Mouse (Mus musculus): ENCODE data around the gene Sae1. TPM values are rescaled to one million over a fixed set of nuclear protein-coding genes. Genes with fewer than 3 reads are reported as not detected.

The Sae1 gene
- polyA plus RNA-seq, 1 experiment from 2014 or later: 253 TPM

- Histone ChIP-seq H3K27ac (ENCODE audit: low read depth, low read length) (no peak overlapping the region), H3K4me3 (ENCODE audit: low read depth, low read length) (no peak overlapping the region), H3K9ac (ENCODE audit: low read length) (no peak overlapping the region), H3K9me3 (replicated peaks; ENCODE audit: control insufficient read depth, low read length) (no peaks in the 10 kb centered on the region), H3K4me2 (ENCODE audit: low read length) (no peak overlapping the region), H3K4me1 (ENCODE audit: control insufficient read depth, insufficient read depth, low read length) (no peaks in the 10 kb centered on the region), H3K27me3 (replicated peaks; ENCODE audit: control insufficient read depth, insufficient read depth, low read length) (no peaks in the 10 kb centered on the region), H3K36me3 (ENCODE audit: control insufficient read depth, insufficient read depth, low read length) (peaks cover 59% of the 10 kb centered on the region)
- WGBS: 87% methylated on average over 4 of the region's 4 CpGs
- DNase-seq (ENCODE audit: low spot score): no peak
- no peak for ATAC-seq
Observed at GRCm38 (mm10) chr7:16345297-16345696, 42.3 kb downstream of the Sae1 start.

- DNase-seq (ENCODE audit: low spot score) (no peak), ATAC-seq (no peak)
- Histone ChIP-seq H3K36me3 (ENCODE audit: control insufficient read depth, insufficient read depth, low read length) (peaks cover 57% of the 10 kb centered on the region), H3K4me3 (ENCODE audit: low read depth, low read length) (no peak overlapping the region), H3K27me3 (replicated peaks; ENCODE audit: control insufficient read depth, insufficient read depth, low read length) (no peaks in the 10 kb centered on the region), H3K4me2 (ENCODE audit: low read length) (no peak overlapping the region), H3K4me1 (ENCODE audit: control insufficient read depth, insufficient read depth, low read length) (no peaks in the 10 kb centered on the region), H3K9me3 (replicated peaks; ENCODE audit: control insufficient read depth, low read length) (no peaks in the 10 kb centered on the region), H3K9ac (ENCODE audit: low read length) (no peak overlapping the region), H3K27ac (ENCODE audit: low read depth, low read length) (no peak overlapping the region)
- WGBS: 87% methylated on average over 3 of the region's 3 CpGs
Observed at GRCm38 (mm10) chr7:16344598-16344997, 43.0 kb downstream of the Sae1 start.

GRCm38 (mm10) chr7:16337733-16338132 is 49.9 kb downstream of the Sae1 start:
- no peak for ATAC-seq
- H3K36me3 ChIP-seq (ENCODE audit: control insufficient read depth, insufficient read depth, low read length): peaks cover 73% of the 10 kb centered on the region
- 78% methylated on average over 2 of the region's 2 CpGs for WGBS

GRCm38 (mm10) chr7:16329146-16329545 is 58.5 kb downstream of the Sae1 start:
- WGBS: 89% methylated on average over 3 of the region's 3 CpGs
- no peak for DNase-seq (ENCODE audit: low spot score)
- no peak for ATAC-seq
- peaks cover 76% of the 10 kb centered on the region for H3K36me3 ChIP-seq (ENCODE audit: control insufficient read depth, insufficient read depth, low read length)
- H3K27me3 ChIP-seq (replicated peaks; ENCODE audit: control insufficient read depth, insufficient read depth, low read length): no peaks in the 10 kb centered on the region
- H3K4me2 ChIP-seq (ENCODE audit: low read length): no peak overlapping the region
- H3K4me3 ChIP-seq (ENCODE audit: low read depth, low read length): no peak overlapping the region
- no peaks in the 10 kb centered on the region for H3K4me1 ChIP-seq (ENCODE audit: control insufficient read depth, insufficient read depth, low read length)
- H3K9ac ChIP-seq (ENCODE audit: low read length): no peak overlapping the region
- H3K9me3 ChIP-seq (replicated peaks; ENCODE audit: control insufficient read depth, low read length): no peaks in the 10 kb centered on the region
- H3K27ac ChIP-seq (ENCODE audit: low read depth, low read length): no peak overlapping the region

More at GRCm38 (mm10) chr7:16337733-16338132, 49.9 kb downstream of the Sae1 start:
- no peak for DNase-seq (ENCODE audit: low spot score)
- H3K27me3 ChIP-seq (replicated peaks; ENCODE audit: control insufficient read depth, insufficient read depth, low read length): no peaks in the 10 kb centered on the region
- H3K9ac ChIP-seq (ENCODE audit: low read length): no peak overlapping the region
- no peak overlapping the region for H3K27ac ChIP-seq (ENCODE audit: low read depth, low read length)
- no peaks in the 10 kb centered on the region for H3K9me3 ChIP-seq (replicated peaks; ENCODE audit: control insufficient read depth, low read length)
- no peaks in the 10 kb centered on the region for H3K4me1 ChIP-seq (ENCODE audit: control insufficient read depth, insufficient read depth, low read length)
- H3K4me3 ChIP-seq (ENCODE audit: low read depth, low read length): no peak overlapping the region
- no peak overlapping the region for H3K4me2 ChIP-seq (ENCODE audit: low read length)

- 91% methylated on average over 2 of the region's 2 CpGs for WGBS
- no peak overlapping the region for H3K4me3 ChIP-seq (ENCODE audit: low read depth, low read length)
- H3K4me2 ChIP-seq (ENCODE audit: low read length): no peak overlapping the region
- no peak overlapping the region for H3K9ac ChIP-seq (ENCODE audit: low read length)
- H3K9me3 ChIP-seq (replicated peaks; ENCODE audit: control insufficient read depth, low read length): no peaks in the 10 kb centered on the region
- no peak overlapping the region for H3K27ac ChIP-seq (ENCODE audit: low read depth, low read length)
- ATAC-seq (no peak), DNase-seq (ENCODE audit: low spot score) (no peak)
- no peaks in the 10 kb centered on the region for H3K27me3 ChIP-seq (replicated peaks; ENCODE audit: control insufficient read depth, insufficient read depth, low read length)
- peaks cover 53% of the 10 kb centered on the region for H3K36me3 ChIP-seq (ENCODE audit: control insufficient read depth, insufficient read depth, low read length)
- no peaks in the 10 kb centered on the region for H3K4me1 ChIP-seq (ENCODE audit: control insufficient read depth, insufficient read depth, low read length)
Observed at GRCm38 (mm10) chr7:16326607-16326971, 61.0 kb downstream of the Sae1 start.

GRCm38 (mm10) chr7:16325920-16326606 is 61.5 kb downstream of the Sae1 start:
- H3K27ac ChIP-seq (ENCODE audit: low read depth, low read length): no peak overlapping the region
- peaks cover 51% of the 10 kb centered on the region for H3K36me3 ChIP-seq (ENCODE audit: control insufficient read depth, insufficient read depth, low read length)
- peak; percentile 60 for ATAC-seq
- H3K9me3 ChIP-seq (replicated peaks; ENCODE audit: control insufficient read depth, low read length): no peaks in the 10 kb centered on the region
- H3K27me3 ChIP-seq (replicated peaks; ENCODE audit: control insufficient read depth, insufficient read depth, low read length): no peaks in the 10 kb centered on the region
- H3K4me3 ChIP-seq (ENCODE audit: low read depth, low read length): no peak overlapping the region
- no peak overlapping the region for H3K9ac ChIP-seq (ENCODE audit: low read length)
- DNase-seq (ENCODE audit: low spot score): peak; percentile 83
- 34% methylated on average over 8 of the region's 8 CpGs for WGBS
- no peaks in the 10 kb centered on the region for H3K4me1 ChIP-seq (ENCODE audit: control insufficient read depth, insufficient read depth, low read length)
- H3K4me2 ChIP-seq (ENCODE audit: low read length): no peak overlapping the region

GRCm38 (mm10) chr7:16324661-16325060 is 62.9 kb downstream of the Sae1 start:
- no peak overlapping the region for H3K4me2 ChIP-seq (ENCODE audit: low read length)
- H3K4me1 ChIP-seq (ENCODE audit: control insufficient read depth, insufficient read depth, low read length): no peaks in the 10 kb centered on the region
- H3K27me3 ChIP-seq (replicated peaks; ENCODE audit: control insufficient read depth, insufficient read depth, low read length): no peaks in the 10 kb centered on the region
- H3K9me3 ChIP-seq (replicated peaks; ENCODE audit: control insufficient read depth, low read length): no peaks in the 10 kb centered on the region
- no peak overlapping the region for H3K4me3 ChIP-seq (ENCODE audit: low read depth, low read length)
- H3K36me3 ChIP-seq (ENCODE audit: control insufficient read depth, insufficient read depth, low read length): peaks cover 37% of the 10 kb centered on the region
- H3K9ac ChIP-seq (ENCODE audit: low read length): no peak overlapping the region
- ATAC-seq (no peak), DNase-seq (ENCODE audit: low spot score) (no peak)
- no peak overlapping the region for H3K27ac ChIP-seq (ENCODE audit: low read depth, low read length)
- WGBS: 98% methylated on average over 7 of the region's 7 CpGs

GRCm38 (mm10) chr7:16320479-16320878 is 67.1 kb downstream of the Sae1 start:
- no peak for ATAC-seq
- 90% methylated on average over 6 of the region's 6 CpGs for WGBS
- no peak overlapping the region for H3K27ac ChIP-seq (ENCODE audit: low read depth, low read length)

GRCm38 (mm10) chr7:16319216-16319615 is 68.4 kb downstream of the Sae1 start:
- H3K27me3 ChIP-seq (replicated peaks; ENCODE audit: control insufficient read depth, insufficient read depth, low read length): no peaks in the 10 kb centered on the region
- no peak overlapping the region for H3K9ac ChIP-seq (ENCODE audit: low read length)
- H3K4me1 ChIP-seq (ENCODE audit: control insufficient read depth, insufficient read depth, low read length): no peaks in the 10 kb centered on the region
- 91% methylated on average over 4 of the region's 4 CpGs for WGBS
- H3K27ac ChIP-seq (ENCODE audit: low read depth, low read length): no peak overlapping the region
- H3K36me3 ChIP-seq (ENCODE audit: control insufficient read depth, insufficient read depth, low read length): peaks cover 8% of the 10 kb centered on the region; the same call in 1 of the 2 replicates
- H3K4me2 ChIP-seq (ENCODE audit: low read length): no peak overlapping the region
- H3K9me3 ChIP-seq (replicated peaks; ENCODE audit: control insufficient read depth, low read length): no peaks in the 10 kb centered on the region
- DNase-seq (ENCODE audit: low spot score) (no peak), ATAC-seq (no peak)
- H3K4me3 ChIP-seq (ENCODE audit: low read depth, low read length): no peak overlapping the region

More at GRCm38 (mm10) chr7:16320479-16320878, 67.1 kb downstream of the Sae1 start:
- H3K4me3 ChIP-seq (ENCODE audit: low read depth, low read length): no peak overlapping the region
- no peak overlapping the region for H3K9ac ChIP-seq (ENCODE audit: low read length)
- DNase-seq (ENCODE audit: low spot score): no peak
- H3K4me2 ChIP-seq (ENCODE audit: low read length): no peak overlapping the region
- no peaks in the 10 kb centered on the region for H3K27me3 ChIP-seq (replicated peaks; ENCODE audit: control insufficient read depth, insufficient read depth, low read length)
- H3K4me1 ChIP-seq (ENCODE audit: control insufficient read depth, insufficient read depth, low read length): no peaks in the 10 kb centered on the region
- no peaks in the 10 kb centered on the region for H3K9me3 ChIP-seq (replicated peaks; ENCODE audit: control insufficient read depth, low read length)
- peaks cover 10% of the 10 kb centered on the region; the same call in 1 of the 2 replicates for H3K36me3 ChIP-seq (ENCODE audit: control insufficient read depth, insufficient read depth, low read length)
